Comparison of ENCODE assay signal across 25 mouse cellular contexts in genomic region chr10:88624300-88624699, GRCm38 (mm10). TPM values are rescaled to one million over a fixed set of nuclear protein-coding genes. Genes with fewer than 3 reads are reported as not detected.
"Had no signal": no experiment of that assay in that cellular context is flagged by ENCODE, and none has a peak within 500 bp of the region (broad histone marks: within the 10 kb centered on the region; RNA-seq: fewer than 3 reads in every experiment).

No protein-coding gene starts in this region.

- H3K4me3 ChIP-seq: layer of hippocampus, adult 2 months; left cerebral cortex, adult 2 months; limb, embryonic 10.5 days; limb, embryonic 13.5 days; liver, embryonic 12.5 days; liver, embryonic 15.5 days; lung, embryonic 15.5 days; megakaryocyte, embryonic 14.5 days; midbrain, embryonic 10.5 days; midbrain, embryonic 13.5 days; myocyte; neural tube, embryonic 13.5 days had no signal

- H3K27ac ChIP-seq: kidney, postnatal 0 days; layer of hippocampus, adult 2 months; left cerebral cortex, adult 2 months; limb, embryonic 10.5 days; limb, embryonic 13.5 days; liver, embryonic 12.5 days; liver, embryonic 15.5 days; lung, embryonic 15.5 days; midbrain, embryonic 10.5 days; midbrain, embryonic 13.5 days; neural tube, embryonic 13.5 days; stomach, postnatal 0 days had no signal

- DNase-seq: kidney, adult 2 months; kidney, postnatal 25 days; layer of hippocampus, postnatal 36 days; liver; lung, adult 18-20 months; lung, postnatal 10 days; lung, postnatal 36 days; retina, postnatal 1 day; thymus, postnatal 25 days had no signal

RNA-seq across cellular contexts. Expression of gene Mybpc1, which starts 19.3 kb away (rescaled TPM):
- total RNA-seq: monocyte, adult 5-6 weeks; neutrophil, adult 5-6 weeks had no signal
